Mouse (Mus musculus): ENCODE data around the gene Gif.

Gif gene

GRCm38 (mm10) chr19:11794447-11794846 is 47.1 kb downstream of the Gif start:
- no peak for DNase-seq (ENCODE audit: low spot score)

DNA sequence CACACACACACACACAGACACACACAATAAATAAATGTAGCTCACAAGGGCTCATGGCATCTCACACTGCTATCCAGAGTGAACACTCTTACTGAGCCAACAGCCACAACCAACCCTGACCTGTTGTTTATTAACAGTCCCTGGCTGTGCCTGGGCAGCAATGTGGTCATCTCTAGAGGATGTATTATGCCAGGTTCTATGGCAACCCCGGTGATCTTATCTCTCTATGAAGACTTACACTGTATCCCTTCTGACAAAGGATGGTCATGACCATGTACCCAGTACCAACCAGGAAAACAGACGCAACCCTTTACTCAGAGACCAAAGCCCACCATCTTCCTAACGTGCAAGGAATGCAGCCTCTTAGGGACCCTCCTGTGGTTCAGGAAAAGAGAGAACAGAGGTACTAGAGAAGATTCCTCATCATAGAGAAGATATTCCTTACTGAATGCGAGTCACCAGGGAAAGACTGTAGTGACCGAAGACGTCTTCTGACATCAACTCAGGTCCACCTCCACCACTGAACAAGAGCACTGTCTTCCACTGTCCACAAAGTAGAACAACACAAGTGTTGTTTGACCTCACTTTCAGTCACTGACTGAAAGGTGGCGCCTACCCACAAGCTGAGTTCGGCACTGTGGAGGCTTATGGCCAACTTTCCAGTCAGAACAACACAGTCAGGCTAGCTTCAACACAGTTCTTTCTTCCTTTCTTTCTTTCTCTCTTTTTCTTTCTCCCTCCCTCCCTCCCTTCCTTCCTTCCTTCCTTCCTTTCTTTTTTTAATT is 53.4 kb downstream of the Gif start:
- DNase-seq (ENCODE audit: low spot score) = no peak

GRCm38 (mm10) chr19:11804423-11804822 is 57.1 kb downstream of the Gif start:
- no peak for DNase-seq (ENCODE audit: low spot score)

DNA sequence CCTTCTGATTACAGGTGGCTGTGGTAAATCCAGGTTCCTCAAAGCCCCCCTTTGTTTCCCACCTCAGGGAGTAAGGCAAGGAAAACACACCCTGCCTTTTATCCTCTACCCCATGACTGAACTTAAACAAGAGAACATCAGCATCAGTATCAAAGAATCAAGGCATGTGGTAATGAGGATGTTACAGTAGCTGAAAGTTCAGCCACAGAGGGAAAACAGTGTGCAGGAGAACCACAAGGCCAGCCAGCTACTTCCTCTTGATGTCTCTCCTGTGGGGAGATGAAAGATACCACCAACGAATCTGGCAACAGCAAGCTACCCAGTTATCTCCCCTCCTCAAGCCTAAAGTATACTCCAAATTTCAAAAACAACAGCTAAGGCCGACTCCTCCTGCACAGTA is 59.9 kb downstream of the Gif start:
- peak; percentile 65 for DNase-seq (ENCODE audit: low spot score)

DNA sequence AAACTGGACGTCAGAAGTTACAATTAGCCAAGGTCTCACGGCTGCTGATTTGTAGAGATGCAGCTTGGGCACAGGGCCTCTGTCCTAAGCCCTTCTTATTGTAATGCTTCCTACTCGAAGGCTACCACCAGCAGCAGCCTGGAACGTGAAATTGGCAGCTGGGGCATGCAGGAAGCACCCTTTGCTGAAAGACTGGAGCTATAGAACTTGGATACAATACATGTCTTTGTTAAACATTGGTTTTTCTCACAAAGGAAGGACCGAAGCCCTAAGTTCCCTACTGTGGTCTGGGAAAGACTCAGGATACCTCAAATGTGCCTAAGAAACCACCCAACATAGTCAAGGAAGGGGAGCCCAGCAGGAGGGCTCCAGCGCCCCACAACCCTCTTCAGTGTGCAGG is 60.5 kb downstream of the Gif start:
- no peak for DNase-seq (ENCODE audit: low spot score)

- DNase-seq (ENCODE audit: low spot score) = no peak
Measured at GRCm38 (mm10) chr19:11808452-11808851, 61.1 kb downstream of the Gif start.

DNA sequence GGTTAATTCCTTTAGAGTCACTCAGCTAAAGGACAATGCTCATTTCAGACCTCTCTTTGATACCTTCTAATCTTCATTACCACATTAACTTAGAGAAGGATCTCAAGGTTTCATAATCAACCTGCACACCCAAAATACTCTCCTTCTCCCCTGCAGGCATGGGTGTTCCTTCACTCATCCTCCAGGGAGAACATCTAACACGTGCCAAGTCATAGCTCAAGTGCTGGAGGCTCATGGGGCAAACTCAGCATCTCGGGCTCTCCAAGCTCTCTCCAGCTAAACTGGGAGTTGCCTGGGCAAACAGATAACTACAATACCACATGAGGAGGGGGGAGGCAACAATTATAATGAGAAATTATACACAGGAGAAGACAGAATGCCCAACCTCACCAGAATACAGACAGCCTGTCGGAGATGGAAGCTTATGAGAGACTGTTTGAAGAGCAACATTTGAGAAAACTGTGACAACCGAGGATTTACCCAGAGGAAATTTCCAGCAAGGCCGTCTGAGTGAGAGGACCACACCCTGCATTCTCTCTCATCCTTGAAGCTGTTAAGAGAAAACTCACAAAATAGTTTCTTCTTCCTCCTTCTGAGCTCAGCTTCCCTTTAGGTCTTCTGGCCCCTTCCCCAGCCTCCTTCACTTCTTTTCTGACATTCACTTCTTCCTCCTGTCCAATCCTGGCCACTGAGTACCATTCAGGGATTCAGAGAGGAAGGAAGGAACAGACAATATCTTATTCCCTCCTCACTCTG is 62.8 kb downstream of the Gif start:
- DNase-seq (ENCODE audit: low spot score) = no peak

- no peak for DNase-seq (ENCODE audit: low spot score)
Measured at GRCm38 (mm10) chr19:11810856-11811255, 63.5 kb downstream of the Gif start.

DNA sequence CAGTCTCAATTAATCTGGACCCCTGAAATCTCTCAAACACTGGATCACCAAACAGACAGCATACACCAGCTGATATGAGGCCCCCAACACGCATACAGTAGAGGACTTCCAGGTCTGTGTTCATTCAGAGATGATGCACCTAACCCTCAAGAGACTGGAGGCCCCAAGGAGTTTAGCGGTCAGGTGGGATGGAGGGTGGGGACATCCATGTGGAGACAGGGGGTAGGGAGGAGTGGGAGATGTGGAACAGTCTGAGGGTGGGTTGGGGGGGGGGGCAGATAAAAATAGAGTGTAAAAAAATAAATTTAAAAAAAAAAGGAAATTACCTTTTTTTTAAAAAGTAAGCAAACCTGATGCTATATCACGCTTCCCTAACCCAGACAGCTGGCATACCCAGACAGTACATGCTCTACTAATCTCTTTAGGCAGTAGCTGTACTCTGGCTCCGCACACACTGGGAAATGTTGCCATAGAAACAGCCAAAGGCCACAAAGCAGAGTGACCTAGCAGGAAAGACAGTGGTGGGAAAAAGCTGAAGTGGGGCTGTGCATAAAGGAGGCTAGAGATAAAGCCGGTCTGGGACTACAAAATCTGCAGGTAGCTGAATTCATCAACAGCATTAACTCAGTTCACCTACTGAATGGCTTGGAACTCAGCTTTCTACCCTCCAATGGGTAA is 64.5 kb downstream of the Gif start:
- no peak for DNase-seq (ENCODE audit: low spot score)

All from T-cell, adult 2 months (primary cell).